Mouse (Mus musculus): ENCODE results near the gene Tsc1. TPM values are rescaled to one million over a fixed set of nuclear protein-coding genes. Genes with fewer than 3 reads are reported as not detected.
A peak's percentile ranks its signal among the peaks of the same experiment; 100 is the strongest.

The Tsc1 gene
- total RNA-seq, 2 experiments from 2014 or later: 17.6 to 19.6 TPM

DNA sequence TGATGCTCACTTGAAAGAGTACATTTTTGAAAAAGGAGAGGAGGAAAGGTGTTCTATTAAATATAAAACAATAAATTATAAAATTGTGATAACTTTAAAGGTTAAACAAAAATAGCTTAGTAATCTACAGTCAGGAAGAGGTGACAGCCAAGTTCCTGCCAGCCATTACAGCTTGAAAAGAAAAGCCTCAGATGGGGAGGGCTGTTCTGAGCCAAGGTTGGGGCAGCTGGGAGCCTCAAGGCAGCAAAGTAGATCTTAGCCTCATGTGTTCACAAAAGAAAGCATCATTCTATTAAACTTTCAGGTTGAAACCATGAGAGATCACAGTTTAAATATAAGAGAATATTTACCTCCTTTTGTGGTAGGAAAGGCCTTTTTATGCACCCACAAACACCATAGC, 89.6 kb downstream of the Tsc1 start:
- DNase-seq: no peak

DNA sequence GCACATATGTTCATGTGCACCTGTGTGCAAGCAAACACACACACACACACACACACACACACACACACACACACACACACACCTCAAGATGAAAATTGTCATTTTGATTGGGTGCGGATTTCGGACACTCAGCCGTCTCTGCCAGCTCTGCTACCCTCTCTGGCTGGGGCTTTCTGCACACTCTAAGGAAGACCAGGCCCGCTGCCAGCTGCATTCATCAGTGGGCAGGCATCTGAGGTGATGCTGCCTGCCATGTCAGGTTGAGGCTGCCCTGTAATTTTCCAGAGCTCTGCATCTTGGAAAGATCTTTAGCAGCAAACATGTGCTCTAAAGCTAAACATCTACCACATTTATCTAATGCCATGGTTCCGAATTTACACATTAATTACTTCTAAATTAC, 96.1 kb downstream of the Tsc1 start:
- DNase-seq: peak; percentile 47 to 61

DNA sequence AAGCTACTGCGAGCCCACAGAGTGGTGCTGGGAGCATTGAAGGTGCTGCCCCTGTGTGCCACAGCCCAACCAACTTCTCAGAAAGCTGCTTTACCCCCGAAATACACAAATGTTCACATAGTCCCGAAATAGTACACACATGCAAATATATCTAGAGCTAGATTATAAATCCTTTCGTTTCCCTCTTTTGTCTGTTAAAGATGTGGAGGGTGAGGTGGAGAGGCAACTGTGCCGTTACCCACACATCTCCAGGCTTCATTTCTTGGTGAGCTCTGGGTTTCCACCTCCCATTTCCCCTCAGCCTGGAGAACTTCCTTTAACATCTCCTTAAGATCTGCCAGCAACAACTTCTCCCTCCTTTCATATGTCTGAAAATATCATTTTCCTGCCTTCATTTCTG, 99.1 kb downstream of the Tsc1 start:
- no peak for DNase-seq

Small RNA genes within 50 kb of the gene (microRNA-seq; reads per million reads assigned to microRNA genes)
- gene Gm22824: not detected
- gene Mir3088: 1.7 reads per million

Other genes starting within 250 kb of the Tsc1 start
- 1 to 10 TPM; 5.1 to 5.6 TPM for gene Ppp1r26, start 194.4 kb upstream of the Tsc1 start, total RNA-seq (2021)
- not detected for gene 1700007K13Rik, start 174.9 kb upstream of the Tsc1 start, total RNA-seq (2021)
- gene Mrps2, start 173.2 kb upstream of the Tsc1 start, total RNA-seq (2021): 10 to 100 TPM; 51.1 to 56.2 TPM
- 1 to 10 TPM; 3.7 to 4.3 TPM for gene Gbgt1, start 144.3 kb upstream of the Tsc1 start, total RNA-seq (2021)
- 1 to 10 TPM; 2.6 to 3.3 TPM for gene Gm10134, start 135.1 kb upstream of the Tsc1 start, total RNA-seq (2021)
- 10 to 100 TPM; 23.3 to 27.9 TPM for gene Ralgds, start 128.1 kb upstream of the Tsc1 start, total RNA-seq (2021)
- not detected for gene Cel, start 77.8 kb upstream of the Tsc1 start, total RNA-seq (2021)
- gene Gtf3c5, start 57.5 kb upstream of the Tsc1 start, total RNA-seq (2021): 10 to 100 TPM; 17.5 to 19.5 TPM
- gene Gfi1b, start 19.2 kb upstream of the Tsc1 start, total RNA-seq (2021): not detected
- gene Spaca9, start 58.5 kb downstream of the Tsc1 start, total RNA-seq (2021): under 1 TPM; 0.53 to 0.59 TPM
- under 1 TPM; 0.63 to 0.82 TPM for gene Ak8, start 58.9 kb downstream of the Tsc1 start, total RNA-seq (2021)
- 10 to 100 TPM; 34.6 to 38.0 TPM for gene Gtf3c4, start 199.1 kb downstream of the Tsc1 start, total RNA-seq (2021)
- gene Ddx31, start 199.2 kb downstream of the Tsc1 start, total RNA-seq (2021): 10 to 100 TPM in 1 of 2 experiments, 1 to 10 TPM in 1; 8.7 to 15.5 TPM